Mouse (Mus musculus): Measurements from ENCODE around the gene Rhag. TPM values are rescaled to one million over a fixed set of nuclear protein-coding genes. Genes with fewer than 3 reads are reported as not detected.

The Rhag gene
- polyA plus RNA-seq (2014; fragmentation: Illumina TruSeq; extraction: RNeasy Lipid Tissue Mini Kit (QIAGEN cat#74804); ENCODE audit: low read depth, low replicate concordance): not detected

GRCm38 (mm10) chr17:40810934-40811333 lies at the start of gene Rhag:
Gene Rhag, plus strand, starts transcription at chr17:40811126.

GRCm38 (mm10) chr17:40806953-40807572 lies 3.9 kb upstream of the Rhag start, which contains the start of gene Crisp2:
Gene Crisp2, minus strand, starts transcription at chr17:40807003.

DNA sequence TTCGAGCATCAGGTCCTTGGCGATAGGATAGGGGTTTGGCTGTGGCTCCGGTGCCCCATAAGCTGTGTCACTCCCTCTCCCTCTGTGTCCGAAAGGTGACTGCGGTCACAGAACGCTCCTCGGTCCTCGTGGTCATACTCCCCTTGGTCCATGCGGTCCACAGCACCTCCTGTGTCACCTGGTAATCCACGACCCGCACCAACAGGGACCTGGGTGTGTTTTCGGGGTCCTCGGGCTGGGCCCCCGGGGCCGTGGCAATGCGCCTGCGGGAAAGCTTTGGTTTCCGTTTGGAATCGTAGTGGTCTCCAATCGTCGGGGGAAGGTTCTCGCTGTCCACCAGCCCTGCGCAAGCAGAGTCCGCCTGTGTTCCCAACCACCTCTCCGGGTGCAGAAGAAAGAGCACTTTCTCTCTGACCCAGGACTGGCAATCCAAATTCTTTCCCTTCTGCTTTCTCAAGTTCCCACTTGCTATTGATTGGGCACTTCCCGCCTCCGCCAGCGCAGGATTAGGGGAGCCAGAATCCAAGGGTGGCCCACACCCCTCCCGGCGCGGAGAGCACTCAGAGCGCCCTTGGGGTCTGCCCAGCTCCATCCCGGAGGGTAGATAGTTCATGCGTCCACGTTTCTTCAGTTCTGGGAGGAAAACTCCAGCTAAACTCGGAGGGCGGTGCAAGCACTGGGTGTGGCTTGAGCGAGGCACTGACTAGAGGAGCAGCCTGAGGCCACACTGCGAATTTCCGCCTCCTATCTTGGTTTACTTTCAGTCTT lies 69.2 kb downstream of the Rhag start, which contains the start of gene 9130008F23Rik:
Gene 9130008F23Rik (minus strand): TSS at position 636 of the 768 bp plus-strand sequence.

Other genes starting within 250 kb of the Rhag start
- gene Esp6, start 249.6 kb upstream of the Rhag start, polyA plus RNA-seq (2014; fragmentation: Illumina TruSeq; extraction: RNeasy Lipid Tissue Mini Kit (QIAGEN cat#74804); ENCODE audit: low read depth, low replicate concordance): not detected
- not detected for gene Esp4, start 212.5 kb upstream of the Rhag start, polyA plus RNA-seq (2014; fragmentation: Illumina TruSeq; extraction: RNeasy Lipid Tissue Mini Kit (QIAGEN cat#74804); ENCODE audit: low read depth, low replicate concordance)
- gene Esp3, start 179.1 kb upstream of the Rhag start, polyA plus RNA-seq (2014; fragmentation: Illumina TruSeq; extraction: RNeasy Lipid Tissue Mini Kit (QIAGEN cat#74804); ENCODE audit: low read depth, low replicate concordance): not detected
- not detected for gene Esp1, start 84.0 kb upstream of the Rhag start, polyA plus RNA-seq (2014; fragmentation: Illumina TruSeq; extraction: RNeasy Lipid Tissue Mini Kit (QIAGEN cat#74804); ENCODE audit: low read depth, low replicate concordance)
- gene Crisp2, start 4.1 kb upstream of the Rhag start, polyA plus RNA-seq (2014; fragmentation: Illumina TruSeq; extraction: RNeasy Lipid Tissue Mini Kit (QIAGEN cat#74804); ENCODE audit: low read depth, low replicate concordance): 2.1 TPM
- gene 9130008F23Rik, start 69.4 kb downstream of the Rhag start, polyA plus RNA-seq (2014; fragmentation: Illumina TruSeq; extraction: RNeasy Lipid Tissue Mini Kit (QIAGEN cat#74804); ENCODE audit: low read depth, low replicate concordance): 0.24 TPM
- not detected for gene Glyatl3, start 103.2 kb downstream of the Rhag start, polyA plus RNA-seq (2014; fragmentation: Illumina TruSeq; extraction: RNeasy Lipid Tissue Mini Kit (QIAGEN cat#74804); ENCODE audit: low read depth, low replicate concordance)
- 229 TPM for gene Mut, start 123.6 kb downstream of the Rhag start, polyA plus RNA-seq (2014; fragmentation: Illumina TruSeq; extraction: RNeasy Lipid Tissue Mini Kit (QIAGEN cat#74804); ENCODE audit: low read depth, low replicate concordance)
- 8.4 TPM for gene Cenpq, start 123.9 kb downstream of the Rhag start, polyA plus RNA-seq (2014; fragmentation: Illumina TruSeq; extraction: RNeasy Lipid Tissue Mini Kit (QIAGEN cat#74804); ENCODE audit: low read depth, low replicate concordance)

Data from liver, adult 10 weeks (tissue).